Mouse (Mus musculus) limb, embryonic 10.5 days (tissue): ENCODE results near the gene Hcrtr1. TPM values are rescaled to one million over a fixed set of nuclear protein-coding genes. Genes with fewer than 3 reads are reported as not detected.

ENCODE experiments used
- DNase-seq: peaks from one replicate; pipeline ENCODE4 v3.0.0-alpha.2; 2017; ENCODE audit warnings: low spot score
- H3K27ac ChIP-seq: fragments of 300-500 bp; sonication (generic); 2 replicates; pipeline ENCODE4 v1.5.1; 2016; ENCODE audit warnings: mild to moderate bottlenecking
- H3K27me3 ChIP-seq: fragments of 300-500 bp; sonication (generic); 2 replicates; pipeline ENCODE4 v1.6.1; 2016; ENCODE audit warnings: low read depth, mild to moderate bottlenecking; ENCODE audit not compliant: poor library complexity, severe bottlenecking
- H3K36me3 ChIP-seq: fragments of 300-500 bp; sonication (generic); 2 replicates; pipeline ENCODE4 v1.6.1; 2016; ENCODE audit warnings: mild to moderate bottlenecking, moderate library complexity
- H3K4me1 ChIP-seq: fragments of 300-500 bp; sonication (generic); 2 replicates; pipeline ENCODE4 v1.6.1; 2016
- H3K4me3 ChIP-seq: fragments of 300-500 bp; sonication (generic); 2 replicates; pipeline ENCODE4 v1.5.1; 2016; ENCODE audit warnings: mild to moderate bottlenecking, moderate library complexity
- H3K9me3 ChIP-seq: fragments of 300-500 bp; sonication (generic); replicated peaks from 2 replicates; pipeline ENCODE4 v1.6.1; 2016; ENCODE audit warnings: mild to moderate bottlenecking
- WGBS: fragments of 180-500 bp; shearing (Covaris S2); methylation state at CpG from one replicate; pipeline ENCODE4 v1.1.7; 2016; 5-methylcytosine and 5-hydroxymethylcytosine counted together
- polyA plus RNA-seq: library from polyadenylated mRNA; unstranded; fragments of >200 nt; fragmentation: Nextera tagmentation; extraction: Ambion mirVana; gene quantifications from 2 replicates; pipeline ENCODE4 v1.2.1, GENCODE M21; 2016

Hcrtr1 gene
- polyA plus RNA-seq, 1 experiment from 2014 or later: not detected

- H3K27me3 ChIP-seq: peaks cover 82% of the 10 kb centered on the region
- DNase-seq: peak; percentile 63
- 6% methylated on average over 20 of the region's 20 CpGs for WGBS
These were observed 24.3 kb upstream of the Hcrtr1 start for GRCm38 (mm10) chr4:130163391-130163861.

GRCm38 (mm10) chr4:130161349-130161748 lies 22.2 kb upstream of the Hcrtr1 start:
- Histone ChIP-seq H3K4me1 (peaks cover 38% of the 10 kb centered on the region), H3K36me3 (no peaks in the 10 kb centered on the region), H3K27me3 (peaks cover 61% of the 10 kb centered on the region), H3K9me3 (no peaks in the 10 kb centered on the region), H3K4me3 (no peak overlapping the region), H3K27ac (no peak overlapping the region)
- 46% methylated on average over 4 of the region's 4 CpGs for WGBS
- DNase-seq: no peak

More at GRCm38 (mm10) chr4:130163391-130163861, 24.3 kb upstream of the Hcrtr1 start:
- peaks cover 48% of the 10 kb centered on the region for H3K4me1 ChIP-seq
- H3K9me3 ChIP-seq: no peaks in the 10 kb centered on the region
- H3K4me3 ChIP-seq: peak overlapping the region; percentile 38
- peak overlapping the region; percentile 75 for H3K27ac ChIP-seq
- no peaks in the 10 kb centered on the region for H3K36me3 ChIP-seq

- Histone ChIP-seq H3K4me1 (peaks cover 6% of the 10 kb centered on the region; the same call in 1 of the 2 replicates), H3K27ac (no peak overlapping the region), H3K4me3 (no peak overlapping the region), H3K27me3 (peaks cover 45% of the 10 kb centered on the region), H3K36me3 (no peaks in the 10 kb centered on the region), H3K9me3 (no peaks in the 10 kb centered on the region)
- no peak for DNase-seq
- 77% methylated on average over 12 of the region's 12 CpGs for WGBS
These were observed 17.7 kb upstream of the Hcrtr1 start for GRCm38 (mm10) chr4:130156812-130157371.

- no peaks in the 10 kb centered on the region for H3K36me3 ChIP-seq
- WGBS: 77% methylated on average over 3 of the region's 3 CpGs
- peaks cover 6% of the 10 kb centered on the region; the same call in 1 of the 2 replicates for H3K4me1 ChIP-seq
- no peaks in the 10 kb centered on the region for H3K9me3 ChIP-seq
- peaks cover 46% of the 10 kb centered on the region for H3K27me3 ChIP-seq
- no peak overlapping the region for H3K27ac ChIP-seq
- DNase-seq: no peak
- H3K4me3 ChIP-seq: no peak overlapping the region
These were observed 15.1 kb upstream of the Hcrtr1 start for GRCm38 (mm10) chr4:130154250-130154649.

GRCm38 (mm10) chr4:130148405-130148804 lies 9.2 kb upstream of the Hcrtr1 start:
- 84% methylated on average over 10 of the region's 10 CpGs for WGBS

GRCm38 (mm10) chr4:130141786-130142185 lies 2.6 kb upstream of the Hcrtr1 start:
- 67% methylated on average over 3 of the region's 3 CpGs for WGBS
- H3K36me3 ChIP-seq: no peaks in the 10 kb centered on the region
- DNase-seq: no peak
- no peak overlapping the region for H3K4me3 ChIP-seq
- no peak overlapping the region for H3K27ac ChIP-seq
- H3K27me3 ChIP-seq: peaks cover 69% of the 10 kb centered on the region
- H3K4me1 ChIP-seq: peaks cover 13% of the 10 kb centered on the region
- H3K9me3 ChIP-seq: no peaks in the 10 kb centered on the region

More at GRCm38 (mm10) chr4:130148405-130148804, 9.2 kb upstream of the Hcrtr1 start:
- H3K36me3 ChIP-seq: no peaks in the 10 kb centered on the region
- no peaks in the 10 kb centered on the region for H3K4me1 ChIP-seq
- no peak overlapping the region for H3K27ac ChIP-seq
- H3K27me3 ChIP-seq: peaks cover 46% of the 10 kb centered on the region
- H3K4me3 ChIP-seq: no peak overlapping the region
- H3K9me3 ChIP-seq: no peaks in the 10 kb centered on the region
- DNase-seq: no peak

- no peak overlapping the region for H3K27ac ChIP-seq
- peaks cover 13% of the 10 kb centered on the region for H3K4me1 ChIP-seq
- H3K36me3 ChIP-seq: no peaks in the 10 kb centered on the region
- H3K4me3 ChIP-seq: no peak overlapping the region
- DNase-seq: no peak
- peaks cover 77% of the 10 kb centered on the region for H3K27me3 ChIP-seq
- 76% methylated on average over 9 of the region's 9 CpGs for WGBS
- H3K9me3 ChIP-seq: no peaks in the 10 kb centered on the region
These were observed 1.8 kb upstream of the Hcrtr1 start for GRCm38 (mm10) chr4:130140992-130141402.

- WGBS: under 1% methylated on average over 56 of the region's 57 CpGs
- peaks cover 85% of the 10 kb centered on the region for H3K27me3 ChIP-seq
- H3K9me3 ChIP-seq: no peaks in the 10 kb centered on the region
- DNase-seq: peak; percentile 92
- H3K4me3 ChIP-seq: peak overlapping the region; percentile 52
- H3K36me3 ChIP-seq: no peaks in the 10 kb centered on the region
- peaks cover 30% of the 10 kb centered on the region for H3K4me1 ChIP-seq
- H3K27ac ChIP-seq: no peak overlapping the region; the same call in none of the 2 replicates
These were observed 532 bp downstream of the Hcrtr1 start for GRCm38 (mm10) chr4:130138441-130139213.

- Histone ChIP-seq H3K36me3 (peaks cover 2% of the 10 kb centered on the region; the same call in 1 of the 2 replicates), H3K27ac (no peak overlapping the region), H3K9me3 (no peaks in the 10 kb centered on the region), H3K4me3 (no peak overlapping the region), H3K27me3 (peaks cover 37% of the 10 kb centered on the region), H3K4me1 (peaks cover 28% of the 10 kb centered on the region)
- no peak for DNase-seq
- 68% methylated on average over 6 of the region's 6 CpGs for WGBS
These were observed 5.8 kb downstream of the Hcrtr1 start for GRCm38 (mm10) chr4:130133399-130133798.

- Histone ChIP-seq H3K27me3 (peaks cover 19% of the 10 kb centered on the region), H3K4me3 (no peak overlapping the region), H3K27ac (0 out of 2 replicates have a peak overlapping the region, but pooled peaks have one; percentile 27), H3K4me1 (peaks cover 30% of the 10 kb centered on the region), H3K36me3 (peaks cover 20% of the 10 kb centered on the region), H3K9me3 (no peaks in the 10 kb centered on the region)
- DNase-seq: no peak
- WGBS: 85% methylated on average over 7 of the region's 7 CpGs
These were observed 7.6 kb downstream of the Hcrtr1 start for GRCm38 (mm10) chr4:130131448-130132105.

GRCm38 (mm10) chr4:130130641-130131350 lies 8.4 kb downstream of the Hcrtr1 start:
- Histone ChIP-seq H3K27me3 (peaks cover 11% of the 10 kb centered on the region), H3K9me3 (no peaks in the 10 kb centered on the region), H3K36me3 (peaks cover 28% of the 10 kb centered on the region), H3K4me1 (peaks cover 37% of the 10 kb centered on the region), H3K4me3 (no peak overlapping the region), H3K27ac (peak overlapping the region; percentile 27; the same call in 1 of the 2 replicates)
- whole genome bisulfite sequencing: 62% methylated on average over 13 of the region's 13 CpGs
- DNase-seq: no peak

- Histone ChIP-seq H3K27me3 (0 out of 2 replicates have a peak, but pooled peaks cover 4% of the 10 kb centered on the region), H3K36me3 (peaks cover 35% of the 10 kb centered on the region), H3K4me3 (no peak overlapping the region), H3K9me3 (no peaks in the 10 kb centered on the region), H3K4me1 (peaks cover 36% of the 10 kb centered on the region), H3K27ac (no peak overlapping the region)
- WGBS: 85% methylated on average over 10 of the region's 10 CpGs
- DNase-seq: no peak
These were observed 9.1 kb downstream of the Hcrtr1 start for GRCm38 (mm10) chr4:130130082-130130481.
